Mouse (Mus musculus) bone marrow, adult 2 months (tissue): Measurements from ENCODE around the gene Abhd6. TPM values are rescaled to one million over a fixed set of nuclear protein-coding genes. Genes with fewer than 3 reads are reported as not detected.
A peak's percentile ranks its signal among the peaks of the same experiment; 100 is the strongest.

ENCODE experiments used
- H3K27ac ChIP-seq: fragments of 200-500 bp; 2 replicates; pipeline ENCODE4 v1.5.1; 2012; ENCODE audit warnings: low read depth, mild to moderate bottlenecking, control low read depth, inconsistent platforms, low read length; ENCODE audit not compliant: control insufficient read depth, poor library complexity, insufficient read depth
- H3K4me1 ChIP-seq: fragments of 200-500 bp; 2 replicates; pipeline ENCODE4 v1.6.1; 2011; ENCODE audit warnings: low read length; ENCODE audit not compliant: control insufficient read depth, insufficient read depth
- H3K4me3 ChIP-seq: fragments of 200-500 bp; replicated peaks from 2 replicates; pipeline ENCODE3; 2011; ENCODE audit warnings: mild to moderate bottlenecking, low read depth, low read length, control low read depth; ENCODE audit not compliant: control insufficient read depth
- CTCF ChIP-seq: fragments of 200-500 bp; IDR thresholded peaks from 2 replicates; pipeline ENCODE4 v1.5.1; 2011; ENCODE audit warnings: low read length, control low read depth; ENCODE audit not compliant: control insufficient read depth, insufficient read depth
- POLR2A ChIP-seq: fragments of 200-500 bp; IDR thresholded peaks from 2 replicates; pipeline ENCODE4 v1.6.1; 2011; ENCODE audit warnings: low read depth, mild to moderate bottlenecking, control low read depth, low read length, borderline replicate concordance; ENCODE audit not compliant: control insufficient read depth
- WGBS: fragments of 180-500 bp; shearing (Covaris S2); methylation state at CpG from one replicate; pipeline ENCODE4 v1.1.7; 2018; 5-methylcytosine and 5-hydroxymethylcytosine counted together
- polyA plus RNA-seq: library from polyadenylated mRNA; stranded (reverse); fragments of >200 nt; gene quantifications from 2 replicates; pipeline ENCODE4 v1.2.4, GENCODE M21; 2011; ENCODE audit warnings: low replicate concordance; ENCODE audit not compliant: missing spikeins, insufficient read depth, insufficient read length

The Abhd6 gene
- polyA plus RNA-seq, 1 experiment, result 3.6 TPM

DNA sequence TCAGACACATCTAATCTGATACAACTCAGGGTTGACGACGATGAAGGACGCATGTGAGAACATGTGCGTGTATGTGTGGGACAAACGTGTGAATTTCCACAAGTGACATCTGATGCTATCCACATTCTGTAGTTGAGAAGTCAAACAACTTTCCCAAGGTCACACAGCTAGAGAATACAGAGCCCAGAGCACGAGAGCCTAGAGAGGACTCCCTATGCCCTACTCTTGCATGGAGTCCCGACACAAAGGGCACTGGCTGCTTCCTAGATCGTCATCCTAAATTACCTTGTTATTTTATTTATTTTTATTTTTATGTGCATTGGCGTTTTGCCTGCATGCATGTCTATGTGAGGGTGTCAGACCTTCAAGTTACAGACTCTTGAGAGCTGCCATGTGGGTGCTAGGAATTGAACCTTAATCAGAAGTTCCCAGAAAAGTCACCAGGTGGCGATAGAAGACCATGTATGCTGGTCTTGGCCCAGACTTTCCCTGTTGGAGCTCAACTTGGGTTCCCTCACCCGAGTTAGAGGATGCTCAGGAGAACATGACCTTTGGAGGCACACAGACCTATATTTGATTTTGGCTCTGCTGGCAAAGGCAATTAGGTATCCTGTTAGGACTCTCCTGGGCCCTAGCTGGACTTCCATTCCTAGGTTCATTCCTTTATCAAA, 38.3 kb upstream of the Abhd6 start:
- TF ChIP-seq CTCF (peak; percentile 57; the same call in 1 of the 2 replicates), POLR2A (no peak)
- 51% methylated on average over 11 of the region's 11 CpGs for WGBS
- H3K27ac ChIP-seq, result no peak overlapping the region
- no peaks in the 10 kb centered on the region for H3K4me1 ChIP-seq
- no peak overlapping the region for H3K4me3 ChIP-seq

DNA sequence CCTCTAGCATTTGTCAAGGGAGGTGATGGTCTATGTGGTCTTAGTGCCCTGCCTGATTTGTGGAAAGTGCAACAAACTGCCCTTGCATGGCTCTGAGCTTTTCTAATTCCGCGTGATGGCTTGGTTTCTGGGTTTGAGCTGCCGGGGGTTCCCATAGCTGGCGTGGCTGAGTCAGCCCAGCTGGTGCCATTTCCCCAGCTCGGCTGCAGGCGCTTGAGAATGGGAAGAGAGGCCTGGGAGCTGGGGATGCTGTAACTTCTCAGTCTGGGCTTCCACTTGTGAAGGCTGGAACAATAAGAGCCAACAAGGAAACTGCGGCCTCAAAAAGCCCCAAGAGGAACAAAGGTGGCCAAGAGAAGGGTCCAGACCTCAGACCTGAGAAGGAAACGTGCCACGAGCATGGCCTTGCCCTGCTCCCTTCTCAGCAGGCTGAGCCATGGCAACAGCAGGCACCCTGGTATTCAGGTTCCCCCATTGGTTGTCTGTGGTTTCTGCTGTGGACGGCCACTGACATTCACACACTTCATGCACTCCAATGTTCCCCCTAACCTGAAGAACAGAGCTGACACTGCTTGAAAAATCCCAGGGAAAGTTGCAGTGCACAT, 30.7 kb upstream of the Abhd6 start:
- H3K4me3 ChIP-seq, result no peak overlapping the region
- WGBS, result 16% methylated on average over 10 of the region's 10 CpGs
- no peak overlapping the region for H3K27ac ChIP-seq
- H3K4me1 ChIP-seq, result no peaks in the 10 kb centered on the region
- no peak for TF ChIP-seq POLR2A
- TF ChIP-seq CTCF, result no peak

- no peaks in the 10 kb centered on the region for H3K4me1 ChIP-seq
- WGBS, result 69% methylated on average over 1 of the region's 1 CpGs
- TF ChIP-seq CTCF, result no peak
- TF ChIP-seq POLR2A, result no peak
Observed at GRCm38 (mm10) chr14:7974643-7975042, 28.1 kb upstream of the Abhd6 start.

GRCm38 (mm10) chr14:7975177-7975576, 27.5 kb upstream of the Abhd6 start:
- 83% methylated on average over 6 of the region's 6 CpGs for WGBS
- H3K4me3 ChIP-seq, result no peak overlapping the region
- TF ChIP-seq POLR2A (no peak), CTCF (no peak)
- H3K27ac ChIP-seq, result no peak overlapping the region
- no peaks in the 10 kb centered on the region for H3K4me1 ChIP-seq

More at GRCm38 (mm10) chr14:7974643-7975042, 28.1 kb upstream of the Abhd6 start:
- Histone ChIP-seq H3K27ac (no peak overlapping the region), H3K4me3 (no peak overlapping the region)

GRCm38 (mm10) chr14:7977471-7977870, 25.2 kb upstream of the Abhd6 start:
- TF ChIP-seq CTCF, result no peak
- TF ChIP-seq POLR2A, result no peak
- WGBS, result 84% methylated on average over 1 of the region's 1 CpGs
- Histone ChIP-seq H3K27ac (no peak overlapping the region), H3K4me3 (no peak overlapping the region), H3K4me1 (no peaks in the 10 kb centered on the region)

- WGBS, result 73% methylated on average over 1 of the region's 1 CpGs
- no peak for TF ChIP-seq CTCF
- no peak for TF ChIP-seq POLR2A
- no peaks in the 10 kb centered on the region for H3K4me1 ChIP-seq
- no peak overlapping the region for H3K27ac ChIP-seq
- H3K4me3 ChIP-seq, result no peak overlapping the region
Observed at GRCm38 (mm10) chr14:7978183-7978582, 24.5 kb upstream of the Abhd6 start.

DNA sequence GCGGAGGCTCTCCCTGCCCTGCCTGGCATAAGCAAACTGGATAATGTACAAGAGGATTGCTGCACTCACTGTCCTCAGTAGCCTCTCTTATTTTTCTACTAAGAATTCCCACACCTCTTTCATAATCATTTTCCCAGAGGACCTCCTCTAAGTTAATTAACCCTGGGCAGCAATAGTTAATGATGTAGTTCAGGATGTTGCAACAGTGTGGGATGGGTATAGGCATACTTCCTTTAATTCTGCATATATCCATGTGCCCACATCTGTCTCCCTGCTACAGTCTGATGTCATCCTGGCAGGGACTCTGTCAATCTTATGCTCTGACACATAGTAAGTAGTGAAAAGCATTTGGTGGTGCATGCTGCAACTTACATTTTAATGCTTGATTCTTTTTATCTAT, 21.5 kb upstream of the Abhd6 start:
- no peak for TF ChIP-seq POLR2A
- no peak for TF ChIP-seq CTCF
- no peaks in the 10 kb centered on the region for H3K4me1 ChIP-seq
- H3K4me3 ChIP-seq, result no peak overlapping the region
- no peak overlapping the region for H3K27ac ChIP-seq
- 88% methylated on average over 1 of the region's 1 CpGs for WGBS

DNA sequence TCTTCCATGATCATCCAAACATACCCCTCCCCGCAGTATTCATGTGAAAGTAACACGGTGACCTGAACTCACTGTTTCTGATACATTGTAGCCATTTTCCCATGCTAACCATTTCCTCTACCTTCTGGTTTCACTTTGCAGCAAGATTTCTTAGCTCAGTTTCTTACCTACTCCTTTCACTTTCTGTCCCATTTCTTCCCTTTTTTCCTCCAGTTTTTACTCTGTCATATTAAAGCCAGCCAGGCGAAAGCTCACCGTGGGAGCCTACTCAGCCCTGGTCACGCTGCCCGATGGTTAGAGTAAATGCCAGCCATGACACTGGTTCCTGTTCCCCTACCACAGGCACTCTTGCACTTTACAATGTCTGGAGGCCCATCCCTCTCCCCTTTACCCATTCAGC, 15.8 kb upstream of the Abhd6 start:
- no peak overlapping the region for H3K4me3 ChIP-seq
- TF ChIP-seq POLR2A (no peak), CTCF (no peak)
- WGBS, result 61% methylated on average over 6 of the region's 6 CpGs
- H3K4me1 ChIP-seq, result no peaks in the 10 kb centered on the region; the same call in 1 of the 2 replicates
- no peak overlapping the region for H3K27ac ChIP-seq
